Mouse (Mus musculus): ENCODE measurements around the gene Tmem213. TPM values are rescaled to one million over a fixed set of nuclear protein-coding genes. Genes with fewer than 3 reads are reported as not detected.

The Tmem213 gene
- polyA plus RNA-seq, 1 experiment, result not detected

GRCm38 (mm10) chr6:38162825-38163504 is 53.9 kb downstream of the Tmem213 start:
- no peak for TF ChIP-seq GATA1 (IDR thresholded peaks at IDR 0.05; ENCODE audit: low read length)

- no peak for TF ChIP-seq GATA1 (IDR thresholded peaks at IDR 0.05; ENCODE audit: low read length)
These were observed 55.6 kb downstream of the Tmem213 start for GRCm38 (mm10) chr6:38164705-38165104.

GRCm38 (mm10) chr6:38165385-38165784 is 56.3 kb downstream of the Tmem213 start:
- TF ChIP-seq GATA1 (IDR thresholded peaks at IDR 0.05; ENCODE audit: low read length), result no peak

Other genes starting within 250 kb of the Tmem213 start
- gene Trim24, start 238.4 kb upstream of the Tmem213 start, polyA plus RNA-seq (2012), result 10.5 and 12.4 TPM in 2 replicates
- not detected in 2 replicates for gene Svopl, start 62.3 kb upstream of the Tmem213 start, polyA plus RNA-seq (2012)
- gene Atp6v0a4, start 15.3 kb downstream of the Tmem213 start, polyA plus RNA-seq (2012), result not detected in 2 replicates
- 0.02 TPM in 1 of 2 replicates, not detected in the other for gene D630045J12Rik, start 144.8 kb downstream of the Tmem213 start, polyA plus RNA-seq (2012)
- gene Zc3hav1l, start 190.0 kb downstream of the Tmem213 start, polyA plus RNA-seq (2012), result 5.4 and 5.8 TPM in 2 replicates
- 40.9 and 47.7 TPM in 2 replicates for gene Zc3hav1, start 245.3 kb downstream of the Tmem213 start, polyA plus RNA-seq (2012)

Data from G1E-ER4 (cell line).